Comparison of ENCODE assay signal across 7 mouse cellular contexts in genomic region chr1:90842789-90843587, GRCm38 (mm10). TPM values are rescaled to one million over a fixed set of nuclear protein-coding genes. Genes with fewer than 3 reads are reported as not detected.
DNase-seq lines count a peak whose midpoint lies in the region; ATAC-seq lines count a peak whose summit lies in the region.

No protein-coding gene starts in this region.

- ATAC-seq in limb, embryonic 15.5 days (ENCODE audit: insufficient number of reproducible peaks, low FRiP score, low TSS enrichment, low read depth) = no peak
- ATAC-seq in midbrain, embryonic 11.5 days (ENCODE audit: low FRiP score) = no peak

- H3K9ac ChIP-seq in limb, embryonic 15.5 days = peak overlapping the region; percentile 54
- H3K9ac ChIP-seq in midbrain, embryonic 11.5 days (ENCODE audit: low read length) = no peak overlapping the region

- H3K27ac ChIP-seq in limb, embryonic 15.5 days = peak overlapping the region; percentile 91
- no peak overlapping the region for H3K27ac ChIP-seq in midbrain, embryonic 11.5 days (ENCODE audit: low read depth, low read length)

- H3K4me2 ChIP-seq in limb, embryonic 15.5 days = peak overlapping the region; percentile 67
- H3K4me2 ChIP-seq in midbrain, embryonic 11.5 days = no peak overlapping the region

- H3K4me1 ChIP-seq in limb, embryonic 15.5 days = peaks cover 60% of the 10 kb centered on the region
- no peaks in the 10 kb centered on the region for H3K4me1 ChIP-seq in midbrain, embryonic 11.5 days (ENCODE audit: control insufficient read depth, insufficient read depth, low read length)

- DNase-seq in urinary bladder, postnatal 14 days (ENCODE audit: low spot score) = peak; percentile 12
- no peak for DNase-seq in urinary bladder, postnatal 10 days (ENCODE audit: low spot score)
- DNase-seq in heart, adult 9 months (ENCODE audit: low spot score in 2 of 2) = peak; percentile 30 to 53
- DNase-seq in cerebellum, postnatal 25 days = no peak
- DNase-seq in spleen, adult 18-20 months = no peak
- no peak for DNase-seq in midbrain, embryonic 11.5 days (ENCODE audit: low spot score, missing footprints)

- H3K4me3 ChIP-seq in limb, embryonic 15.5 days = peak overlapping the region; percentile 54
- H3K4me3 ChIP-seq in midbrain, embryonic 11.5 days (ENCODE audit: low read depth, low read length) = no peak overlapping the region

- no peaks in the 10 kb centered on the region; the same call in 1 of the 2 replicates for H3K27me3 ChIP-seq in limb, embryonic 15.5 days
- H3K27me3 ChIP-seq in midbrain, embryonic 11.5 days (ENCODE audit: control insufficient read depth, insufficient read depth, low read length) = no peaks in the 10 kb centered on the region

- H3K9me3 ChIP-seq in limb, embryonic 15.5 days = no peaks in the 10 kb centered on the region
- no peaks in the 10 kb centered on the region for H3K9me3 ChIP-seq in midbrain, embryonic 11.5 days (ENCODE audit: control insufficient read depth, low read length)

- no peaks in the 10 kb centered on the region for H3K36me3 ChIP-seq in limb, embryonic 15.5 days
- H3K36me3 ChIP-seq in midbrain, embryonic 11.5 days (ENCODE audit: control insufficient read depth, insufficient read depth, low read length) = no peaks in the 10 kb centered on the region

- 45% methylated on average over 9 of the region's 9 CpGs for WGBS in limb, embryonic 15.5 days
- 79% methylated on average over 9 of the region's 9 CpGs for WGBS in midbrain, embryonic 11.5 days

RNA-seq across cellular contexts. Expression of gene Col6a3, which starts 0.8 kb away (rescaled TPM):
- 183 and 219 TPM in 2 replicates for polyA plus RNA-seq in limb, embryonic 15.5 days (2015; fragmentation: Nextera tagmentation; extraction: Ambion mirVana)
- polyA plus RNA-seq in midbrain, embryonic 11.5 days (2014; fragmentation: Nextera tagmentation; extraction: Ambion mirVana) = 6.5 and 6.7 TPM in 2 replicates

Comparison
In these comparisons a context has a peak if more than half of its experiments do, and no peak if none do; other contexts are left out.
1. DNase-seq: peak in urinary bladder, postnatal 14 days (single experiment) and heart, adult 9 months (2 of 2); none in urinary bladder, postnatal 10 days (single experiment), cerebellum, postnatal 25 days (0 of 2), spleen, adult 18-20 months (0 of 2) and midbrain, embryonic 11.5 days (single experiment).
2. RNA of gene Col6a3, which starts 0.8 kb away (polyA plus RNA-seq): 183 to 219 TPM in limb, embryonic 15.5 days; 6.5 to 6.7 TPM in midbrain, embryonic 11.5 days; every median in the first group is over 10 times any median in the second.